Mouse (Mus musculus) thymus, adult 2 months (tissue): ENCODE data around the gene BC051019.

Experiments used
- CTCF ChIP-seq: fragments of 200-500 bp; IDR thresholded peaks from 2 replicates; pipeline ENCODE4 v1.5.1; 2012; ENCODE audit warnings: mild to moderate bottlenecking, control low read depth, low read length, moderate library complexity, borderline replicate concordance; ENCODE audit not compliant: control insufficient read depth, poor library complexity, insufficient read depth; ENCODE audit errors: extremely low read depth
- POLR2A ChIP-seq: fragments of 200-500 bp; IDR thresholded peaks from 2 replicates; pipeline ENCODE4 v1.6.1; 2012; ENCODE audit warnings: mild to moderate bottlenecking, low read length, control low read depth, moderate library complexity; ENCODE audit not compliant: control insufficient read depth, poor library complexity, insufficient read depth; ENCODE audit errors: extremely low read depth

GRCm38 (mm10) chr7:109662626-109663025, 61.0 kb downstream of the BC051019 start:
- no peak for TF ChIP-seq POLR2A
- no peak for TF ChIP-seq CTCF
